Mouse (Mus musculus): ENCODE data around the gene Cmss1.

Gene Cmss1

DNA sequence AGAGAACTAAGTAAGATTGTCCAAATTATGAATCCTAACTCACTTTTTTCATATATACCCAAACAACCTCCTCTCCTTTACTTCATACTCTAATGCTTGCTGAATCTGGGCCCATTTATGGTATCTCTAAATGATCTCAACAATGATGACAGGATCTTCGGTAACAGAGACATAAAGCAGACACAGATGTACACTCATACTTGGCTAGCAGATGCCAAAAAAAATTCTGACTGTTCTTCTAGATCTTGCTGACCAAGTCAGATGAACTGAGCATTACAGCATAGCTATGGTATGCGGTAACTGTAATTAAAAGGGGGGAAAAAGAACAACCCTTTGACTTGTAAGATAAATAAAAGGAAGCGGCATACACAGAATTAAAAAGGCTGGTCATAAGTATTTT lies 43.2 kb downstream of the Cmss1 start:
- in situ Hi-C loops (cut with MboI; ENCODE audit: low sequenced_read_pairs), result no loop called here

DNA sequence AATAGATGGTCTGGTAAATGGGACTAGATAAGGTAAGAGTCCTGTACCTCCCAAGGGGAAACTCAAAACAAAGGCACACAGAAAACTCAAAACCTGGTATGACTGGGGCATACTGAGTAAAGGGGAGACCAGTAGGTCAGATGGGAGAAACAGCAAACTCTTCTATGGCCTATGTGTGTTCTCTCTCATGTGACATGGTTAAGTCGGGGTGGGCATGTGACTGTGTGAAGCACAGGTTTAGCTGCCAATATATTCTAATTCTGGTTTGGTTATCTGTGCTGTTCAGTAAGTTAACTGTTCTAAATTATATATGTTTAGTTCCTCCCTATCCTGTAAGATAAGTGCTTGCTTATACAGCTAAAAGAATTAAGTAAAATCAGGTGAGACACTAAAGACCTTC lies 46.5 kb downstream of the Cmss1 start:
- in situ Hi-C loops (cut with MboI; ENCODE audit: low sequenced_read_pairs), result no loop called here

DNA sequence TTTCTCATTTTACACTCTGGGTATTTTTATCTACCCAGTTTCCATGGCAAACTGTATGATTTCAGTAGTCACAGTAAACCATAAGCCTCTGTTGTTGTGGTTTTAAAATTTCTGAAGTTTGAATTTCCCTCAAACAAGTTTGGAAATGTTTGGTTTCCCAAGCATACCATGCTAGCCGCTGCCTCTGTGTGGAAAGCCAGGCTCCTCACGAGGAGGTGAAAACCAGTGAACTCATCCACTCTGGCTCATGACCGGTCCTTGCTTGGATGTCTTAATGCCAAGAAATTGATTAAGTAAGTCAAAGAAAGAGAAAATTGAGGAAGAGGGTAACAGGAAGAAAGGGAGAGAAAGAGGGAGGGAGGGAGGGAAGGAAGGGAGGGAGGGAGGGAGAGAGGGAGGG lies 48.4 kb downstream of the Cmss1 start:
- in situ Hi-C loops (cut with MboI; ENCODE audit: low sequenced_read_pairs), result no loop called here

DNA sequence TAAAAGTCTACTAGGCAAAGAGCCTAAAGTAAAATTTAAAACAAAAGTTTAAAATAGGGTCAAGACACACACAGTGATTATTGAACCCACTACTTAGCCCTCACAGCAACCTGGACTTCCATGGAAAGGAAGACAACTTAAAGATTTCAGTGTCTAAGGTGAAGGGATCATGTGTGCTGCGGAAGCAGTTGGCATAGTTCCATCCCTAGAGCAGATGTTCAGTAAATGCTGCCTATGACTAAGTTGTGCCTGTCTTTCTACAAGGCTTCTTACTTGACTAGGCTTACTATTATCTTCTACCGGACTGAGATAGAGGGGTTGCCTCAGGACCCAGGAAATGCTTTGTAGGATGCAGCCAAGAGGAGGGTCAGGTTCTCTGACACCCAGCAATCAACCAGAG lies 50.4 kb downstream of the Cmss1 start:
- in situ Hi-C loops (cut with MboI; ENCODE audit: low sequenced_read_pairs), result no loop called here

DNA sequence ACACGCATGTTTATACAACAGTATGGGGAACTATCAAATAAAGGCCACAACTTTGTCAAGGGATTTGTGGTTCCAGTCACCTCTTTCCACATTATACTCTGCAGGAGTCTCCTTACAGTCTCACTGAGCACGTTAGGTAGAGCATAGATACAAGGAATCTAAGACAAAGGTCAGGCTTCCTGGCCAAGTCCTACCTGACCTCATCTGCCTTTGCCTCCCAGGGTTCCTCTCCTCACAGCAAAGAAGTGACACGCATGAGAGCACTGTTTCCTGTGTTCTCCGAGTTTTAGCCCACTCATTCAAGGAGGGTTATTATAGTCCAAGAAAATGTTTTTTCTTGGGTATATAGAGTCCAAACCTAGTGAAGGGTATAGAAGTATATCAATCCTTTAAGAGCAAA lies 51.0 kb downstream of the Cmss1 start:
- in situ Hi-C loops (cut with MboI; ENCODE audit: low sequenced_read_pairs), result no loop called here

DNA sequence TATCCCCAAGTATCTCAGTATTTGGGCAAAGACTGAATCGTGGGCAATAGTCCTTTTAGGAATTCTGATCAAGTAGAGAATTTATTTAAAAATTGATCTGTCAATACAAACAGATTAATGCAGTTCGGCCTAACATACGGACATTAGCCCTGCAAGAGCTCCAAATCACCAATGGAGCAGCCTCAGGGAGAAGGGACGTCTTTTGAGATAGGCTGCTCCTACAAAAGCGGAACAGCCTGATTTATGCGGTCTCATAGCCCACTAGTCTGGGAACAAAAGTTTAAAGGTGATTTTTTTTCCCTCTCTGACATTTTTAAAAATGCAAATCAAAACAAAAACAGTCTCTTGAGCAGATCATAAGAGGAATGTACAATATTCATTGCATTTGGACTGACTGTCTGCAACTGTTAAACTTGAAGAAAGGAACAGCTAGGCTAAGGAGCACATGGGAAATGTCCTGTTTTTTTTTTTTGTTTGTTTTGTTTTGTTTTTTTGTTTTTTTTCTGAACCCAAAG lies 51.7 kb downstream of the Cmss1 start:
- in situ Hi-C loops (cut with MboI; ENCODE audit: low sequenced_read_pairs), result no loop called here

DNA sequence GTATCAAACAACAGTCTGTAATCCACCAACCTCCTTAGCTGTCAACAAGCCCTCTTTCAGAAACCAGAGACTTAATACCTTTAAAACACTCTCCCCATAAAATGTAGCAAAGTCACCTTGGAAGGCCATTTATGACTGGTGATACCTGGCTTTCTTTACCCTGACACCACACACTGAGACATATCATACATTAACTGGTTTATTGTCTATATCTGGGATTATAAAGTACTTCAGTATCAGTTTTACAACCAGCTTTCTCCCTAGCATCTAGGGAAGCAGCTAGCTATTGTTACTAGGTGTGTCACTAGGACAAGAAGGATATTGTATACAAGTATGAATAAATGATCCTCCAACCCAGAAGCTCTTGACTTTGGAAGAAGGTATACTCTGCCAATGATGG lies 53.4 kb downstream of the Cmss1 start:
- in situ Hi-C loops (cut with MboI; ENCODE audit: low sequenced_read_pairs), result no loop called here

DNA sequence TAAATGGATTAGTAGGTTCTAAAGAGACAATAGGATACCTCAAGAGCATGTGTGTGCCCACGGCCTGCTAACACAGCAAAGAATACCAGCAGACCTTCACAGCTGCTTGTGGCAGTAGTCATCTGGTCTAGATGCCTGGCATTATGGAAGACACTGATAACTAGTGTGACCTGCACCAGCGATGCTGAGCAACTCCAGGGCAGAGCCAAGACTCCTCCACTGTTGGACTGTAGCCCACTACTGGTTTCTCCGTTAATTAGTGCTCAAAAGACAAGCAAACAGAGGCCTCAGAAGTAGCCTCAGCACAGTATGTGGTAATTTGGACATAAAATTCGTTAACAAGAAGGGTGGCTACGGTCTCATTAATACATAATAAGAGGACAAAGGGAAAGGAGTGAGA lies 54.0 kb downstream of the Cmss1 start:
- in situ Hi-C loops (cut with MboI; ENCODE audit: low sequenced_read_pairs), result no loop called here

DNA sequence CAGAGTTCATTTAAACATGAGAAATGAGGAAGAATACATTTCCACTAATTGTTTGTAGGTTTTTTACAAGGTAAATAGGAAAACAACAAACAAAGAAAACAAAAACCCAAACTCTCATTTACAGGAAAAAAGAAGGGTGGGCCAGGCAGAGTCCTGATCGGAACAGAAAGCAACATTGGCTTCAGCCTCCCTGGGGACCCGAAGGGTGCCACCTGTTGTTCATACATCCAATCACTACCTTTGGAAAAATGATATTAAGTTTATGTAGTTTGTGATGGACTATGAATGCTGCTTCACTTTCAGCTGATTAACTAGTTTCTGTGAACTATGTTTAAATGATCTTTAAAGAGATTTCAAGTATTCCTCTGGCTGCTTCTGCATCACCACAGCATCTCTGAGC lies 55.0 kb downstream of the Cmss1 start:
- in situ Hi-C loops (cut with MboI; ENCODE audit: low sequenced_read_pairs), result no loop called here

DNA sequence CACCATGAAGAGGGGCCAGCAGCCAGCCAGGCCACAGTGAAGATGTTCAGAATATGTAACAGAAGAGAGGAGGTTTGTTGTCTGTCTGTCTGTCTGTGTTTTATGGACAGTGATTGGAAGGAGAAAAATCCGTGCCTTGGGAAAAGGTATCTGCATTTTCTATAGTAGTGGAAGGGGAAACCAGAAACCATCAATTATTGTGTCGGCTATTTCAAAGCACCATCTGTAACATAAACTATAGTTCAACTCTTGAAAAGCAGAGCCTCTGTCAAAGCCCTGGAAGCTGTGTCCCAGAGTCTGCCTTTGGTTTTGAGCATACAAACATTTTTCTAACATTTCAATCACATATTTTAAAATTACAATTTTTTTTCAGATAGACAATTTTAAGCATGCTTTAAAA lies 55.8 kb downstream of the Cmss1 start:
- in situ Hi-C loops (cut with MboI; ENCODE audit: low sequenced_read_pairs), result no loop called here

DNA sequence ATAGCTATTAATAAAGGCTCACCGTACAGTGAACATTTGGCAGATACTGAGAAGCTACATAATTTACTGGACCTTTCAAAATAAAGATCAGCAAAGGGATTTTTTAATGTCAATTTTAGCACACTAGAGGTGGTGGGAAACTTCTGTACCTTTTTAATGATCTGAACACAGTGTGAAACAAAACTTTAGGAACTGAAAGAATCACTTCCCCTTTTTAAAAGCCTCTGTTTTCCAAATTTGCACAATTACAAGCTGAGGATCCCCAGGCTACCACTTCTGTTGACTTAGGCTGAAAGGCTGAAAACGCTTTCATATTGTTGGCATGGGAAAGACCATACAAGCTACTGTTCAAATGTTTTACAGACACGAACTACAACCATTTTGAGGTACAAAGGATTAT lies 56.6 kb downstream of the Cmss1 start:
- in situ Hi-C loops (cut with MboI; ENCODE audit: low sequenced_read_pairs), result no loop called here

DNA sequence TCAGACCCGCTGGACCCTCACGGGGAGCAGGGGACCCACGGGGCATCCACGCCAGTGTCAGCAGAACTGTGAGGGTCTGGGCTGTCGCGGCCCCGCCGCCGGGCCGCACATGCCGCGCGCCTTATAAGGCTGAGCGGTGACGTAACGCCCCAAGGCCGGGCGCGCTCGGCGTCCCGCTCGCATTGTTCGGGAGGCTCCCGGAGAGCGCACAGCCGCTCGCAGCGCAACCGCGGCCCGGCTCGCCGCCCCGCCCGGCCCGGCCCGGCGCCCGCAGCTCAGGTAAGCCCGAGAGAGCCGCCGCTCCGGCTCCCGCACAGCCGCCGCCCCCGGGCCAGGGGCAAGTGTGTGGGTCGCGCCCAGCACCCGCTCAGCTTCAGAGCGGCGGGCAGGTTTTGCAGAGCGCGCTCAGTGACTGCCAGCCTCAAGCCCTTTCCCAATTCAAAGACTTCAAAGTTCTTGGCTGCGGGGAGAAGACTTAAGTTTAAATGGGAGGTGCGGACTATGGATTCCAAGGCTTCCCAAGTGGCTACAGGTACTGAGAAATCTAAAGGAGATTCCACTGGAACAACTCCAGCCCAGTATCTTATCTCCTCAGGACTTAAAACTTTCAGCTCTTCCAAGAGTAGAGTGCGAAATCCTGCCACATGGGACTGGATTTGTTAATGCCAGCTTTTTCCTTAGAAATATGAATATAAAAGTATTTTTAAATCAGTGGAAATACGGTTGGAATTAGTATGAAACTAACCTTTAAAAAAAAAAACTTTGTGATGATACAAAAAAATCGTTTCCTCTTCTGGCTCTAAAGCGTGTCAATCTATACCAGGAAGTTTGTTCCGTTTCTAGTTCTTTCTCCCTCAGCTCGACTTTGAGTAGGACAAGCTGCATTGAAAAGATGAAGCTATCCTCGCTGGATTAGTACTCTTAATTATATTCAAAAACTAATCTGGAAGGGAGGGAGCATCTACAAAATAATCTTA lies 57.3 kb downstream of the Cmss1 start:
- in situ Hi-C loops (cut with MboI; ENCODE audit: low sequenced_read_pairs), result no loop called here

DNA sequence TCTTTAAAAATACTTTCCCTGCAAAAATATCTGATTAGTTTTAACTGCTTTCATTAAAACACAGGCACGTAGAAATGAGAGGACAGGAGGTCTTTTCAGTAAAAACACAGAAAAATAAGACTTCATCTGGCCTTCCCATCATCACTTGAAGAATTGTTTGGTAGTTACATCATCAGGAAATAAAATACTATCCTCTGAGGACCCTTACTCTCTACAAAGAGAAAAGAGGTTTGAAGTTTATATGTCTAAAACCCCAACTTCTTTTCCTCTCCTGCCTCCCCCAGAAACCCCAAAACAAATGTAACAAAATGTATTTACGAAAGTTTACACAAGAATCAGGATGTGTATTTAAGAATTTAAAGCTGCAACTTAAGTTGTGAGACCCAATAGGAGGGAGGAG lies 58.1 kb downstream of the Cmss1 start:
- in situ Hi-C loops (cut with MboI; ENCODE audit: low sequenced_read_pairs), result no loop called here

DNA sequence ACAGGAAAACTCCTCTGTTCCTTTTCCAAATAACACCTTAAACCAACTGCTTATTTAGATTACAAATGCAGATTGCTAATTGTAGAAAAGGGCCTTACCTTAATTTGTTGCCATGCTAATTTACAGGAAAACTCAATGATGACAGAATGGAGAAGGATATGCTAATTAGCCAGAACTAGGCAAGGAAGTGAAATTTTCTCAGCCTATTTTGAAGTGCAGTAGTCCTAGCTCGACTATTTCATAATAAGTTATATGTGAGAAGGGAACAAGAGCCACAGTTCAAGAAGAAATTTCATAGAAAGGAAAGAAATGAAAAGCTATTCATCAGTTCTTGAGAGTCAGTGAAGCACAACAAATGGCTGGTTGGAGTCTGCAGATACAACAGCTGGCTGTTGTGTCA lies 60.3 kb downstream of the Cmss1 start:
- in situ Hi-C loops (cut with MboI; ENCODE audit: low sequenced_read_pairs), result no loop called here

DNA sequence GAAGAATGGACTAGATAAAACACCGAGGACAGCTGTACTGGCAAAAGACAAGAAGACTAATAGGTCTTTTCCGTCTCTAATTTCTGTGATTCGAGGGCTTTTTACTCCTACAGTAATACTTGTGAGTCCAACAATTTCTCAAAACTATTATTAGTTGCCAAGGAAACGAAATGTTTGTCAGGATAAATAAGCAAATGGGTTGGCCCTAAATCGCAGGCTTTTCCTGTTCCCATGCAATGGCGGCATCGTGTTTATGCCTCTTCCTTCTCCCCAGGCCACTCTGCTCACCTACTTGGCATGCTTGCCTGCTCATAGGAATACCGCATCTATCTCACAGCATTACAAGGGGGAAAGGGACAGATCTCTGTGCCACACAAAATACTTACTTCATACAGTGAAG lies 62.2 kb downstream of the Cmss1 start:
- in situ Hi-C loops (cut with MboI; ENCODE audit: low sequenced_read_pairs), result no loop called here

DNA sequence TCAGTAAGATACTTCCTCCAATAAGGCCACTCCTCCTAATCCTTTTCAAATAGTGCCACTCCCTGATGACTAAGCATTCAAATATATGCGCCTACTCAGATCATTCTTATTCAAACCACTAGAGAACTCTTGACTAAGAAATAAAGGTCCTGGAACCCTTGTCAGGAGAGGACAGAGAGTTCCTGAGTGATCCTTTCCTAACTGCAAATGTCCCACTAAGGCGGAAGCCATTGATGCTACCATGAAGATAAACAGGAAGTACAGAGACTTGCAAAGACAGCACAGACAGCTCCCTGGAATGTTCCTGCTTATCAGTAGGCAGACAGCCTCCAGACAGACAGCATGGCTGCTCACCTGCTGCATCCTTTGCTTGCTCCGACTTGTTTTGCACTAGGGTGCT lies 63.4 kb downstream of the Cmss1 start:
- in situ Hi-C loops (cut with MboI; ENCODE audit: low sequenced_read_pairs), result no loop called here

DNA sequence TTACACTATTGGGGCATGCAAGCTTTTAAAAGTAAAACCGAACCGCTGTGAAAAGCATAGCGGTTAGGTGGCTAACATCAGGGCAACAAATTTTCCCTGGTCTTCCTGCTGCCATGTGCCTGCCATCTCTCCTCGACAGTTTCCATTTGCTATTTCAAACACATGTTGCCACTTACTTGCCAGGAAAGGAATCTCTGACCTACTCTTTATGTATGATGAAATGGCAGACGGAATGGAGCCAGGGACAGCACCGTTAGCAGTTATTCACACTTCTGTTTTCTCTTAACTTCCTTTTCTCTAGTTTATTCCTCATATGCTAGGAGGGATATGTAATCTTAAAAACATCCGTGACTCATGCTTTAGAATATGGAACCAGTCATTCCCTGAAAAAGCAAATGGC lies 70.2 kb downstream of the Cmss1 start:
- in situ Hi-C loops (cut with MboI; ENCODE audit: low sequenced_read_pairs), result no loop called here

DNA sequence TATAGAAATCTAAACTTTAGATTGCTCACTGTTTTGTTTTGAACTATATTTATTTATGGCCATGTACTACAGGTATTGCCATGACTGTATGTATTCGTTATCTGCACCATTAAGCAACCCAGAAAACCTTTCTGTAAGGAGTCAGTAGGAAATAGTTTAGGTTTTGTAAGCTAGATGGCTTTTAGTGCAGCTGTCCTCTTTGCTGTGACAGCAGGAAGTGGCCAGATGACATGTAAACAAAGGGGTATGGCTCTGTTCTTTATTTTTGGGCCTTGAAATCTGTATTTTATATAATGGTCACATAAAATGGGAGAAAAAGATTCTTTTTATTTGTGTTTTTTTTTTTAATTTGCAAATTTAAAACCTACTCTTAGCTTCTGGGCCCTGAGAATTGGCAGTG lies 71.9 kb downstream of the Cmss1 start:
- in situ Hi-C loops (cut with MboI; ENCODE audit: low sequenced_read_pairs), result no loop called here

DNA sequence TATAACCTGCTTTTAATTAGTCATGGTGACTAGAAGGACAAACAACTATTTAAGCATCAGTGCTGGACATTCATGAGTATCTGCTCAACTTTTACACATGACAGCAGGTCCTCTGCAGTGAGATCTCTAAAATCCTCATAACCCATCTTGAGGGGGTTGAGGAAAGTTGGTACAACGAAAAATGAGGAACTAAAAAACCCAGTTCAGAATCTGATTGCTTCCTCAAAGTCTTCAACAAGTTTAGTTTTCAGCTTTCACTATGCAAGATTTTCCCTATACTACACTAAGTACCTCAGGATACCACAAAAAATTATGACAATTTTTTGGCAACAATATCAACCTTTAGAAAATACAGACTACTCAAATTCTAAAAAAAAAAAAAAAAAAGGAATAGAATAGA lies 72.3 kb downstream of the Cmss1 start:
- in situ Hi-C loops (cut with MboI; ENCODE audit: low sequenced_read_pairs), result no loop called here

DNA sequence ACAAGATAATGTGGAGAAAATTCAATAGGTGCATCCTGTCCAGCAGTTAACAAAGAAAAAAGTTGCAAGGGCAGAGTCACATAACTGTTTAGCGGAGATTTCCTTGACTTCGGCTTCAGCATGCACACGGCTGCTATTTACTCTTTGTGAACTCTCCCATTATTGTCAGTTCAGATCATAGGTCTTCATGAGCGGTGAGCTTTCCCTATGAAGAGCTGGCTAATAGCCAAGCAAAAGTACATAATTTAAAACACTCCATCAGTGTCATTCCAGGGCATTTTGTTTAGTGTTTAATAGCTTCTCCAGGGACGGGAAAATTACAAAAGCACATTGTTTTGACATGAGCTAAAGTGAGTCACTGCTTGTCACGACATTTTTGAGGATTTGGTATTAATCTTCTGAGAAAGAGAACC lies 74.6 kb downstream of the Cmss1 start:
- in situ Hi-C loops (cut with MboI; ENCODE audit: low sequenced_read_pairs), result no loop called here

DNA sequence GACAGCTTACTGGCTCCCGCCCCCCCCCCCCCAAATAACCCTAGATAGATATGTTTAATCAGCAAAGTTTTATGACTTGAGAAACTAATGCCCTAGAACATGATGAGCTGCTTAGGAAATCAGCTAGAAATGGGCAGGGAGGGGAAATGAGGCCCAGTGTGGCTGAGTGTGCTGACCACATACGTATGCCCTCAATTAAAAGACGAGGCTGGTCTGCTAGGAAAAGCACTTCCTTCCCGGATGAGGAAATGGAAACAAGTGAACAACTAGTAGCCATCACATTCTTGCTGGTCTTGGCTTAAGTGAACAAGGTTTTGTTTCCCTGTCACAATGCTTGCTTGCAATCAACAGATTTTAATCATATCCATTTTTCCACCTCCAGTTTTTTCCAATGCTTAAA lies 76.1 kb downstream of the Cmss1 start:
- in situ Hi-C loops (cut with MboI; ENCODE audit: low sequenced_read_pairs), result no loop called here

DNA sequence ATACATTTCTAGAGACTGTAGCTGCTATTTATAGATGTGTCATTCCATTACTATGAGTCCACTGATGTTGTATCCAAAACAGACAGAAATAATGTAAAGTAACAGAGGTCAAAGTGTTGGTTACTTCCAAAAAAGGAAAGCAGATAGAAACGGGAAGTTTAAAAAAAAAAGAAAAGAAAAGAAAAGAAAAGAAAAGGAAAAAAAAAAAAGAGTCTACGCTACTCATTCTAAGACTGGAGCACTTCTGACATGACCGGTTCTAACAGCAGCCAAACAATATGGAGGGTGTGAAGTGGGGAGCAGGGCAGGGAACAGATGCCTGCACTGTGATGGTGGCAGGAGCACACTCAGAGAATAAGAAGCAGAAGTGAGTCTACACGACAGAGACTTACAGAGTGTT lies 78.2 kb downstream of the Cmss1 start:
- in situ Hi-C loops (cut with MboI; ENCODE audit: low sequenced_read_pairs), result no loop called here

DNA sequence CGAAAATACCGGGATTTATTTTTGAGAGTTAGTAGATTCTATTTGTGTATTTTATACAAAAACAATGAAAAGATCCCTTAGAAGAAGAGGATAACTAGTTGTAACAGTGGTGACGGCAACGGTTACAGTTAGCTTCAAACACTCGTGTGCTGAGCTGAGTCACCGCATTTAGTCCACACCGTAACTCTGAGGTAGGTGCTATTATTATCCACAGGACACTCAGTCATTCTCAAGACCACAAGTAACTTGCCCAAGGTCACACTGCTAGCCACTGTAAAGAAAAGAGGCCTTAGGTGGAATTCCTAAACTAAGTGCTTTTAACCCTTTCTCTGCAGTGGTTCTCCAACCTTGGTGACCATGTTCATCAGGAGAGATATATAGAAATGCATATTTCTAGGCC lies 79.8 kb downstream of the Cmss1 start:
- in situ Hi-C loops (cut with MboI; ENCODE audit: low sequenced_read_pairs), result no loop called here
